Mouse (Mus musculus): ENCODE measurements around the gene Vwa3b. TPM values are rescaled to one million over a fixed set of nuclear protein-coding genes. Genes with fewer than 3 reads are reported as not detected.

Gene Vwa3b
- polyA plus RNA-seq, 1 experiment, result 0.56 TPM

- 43% methylated on average over 9 of the region's 9 CpGs for WGBS
- no peak overlapping the region for H3K27ac ChIP-seq (ENCODE audit: insufficient read depth, low read length)
- TF ChIP-seq POLR2A (IDR thresholded peaks at IDR 0.05; ENCODE audit: borderline replicate concordance, insufficient read depth, low read length) (no peak), CTCF (IDR thresholded peaks at IDR 0.05; ENCODE audit: borderline replicate concordance, insufficient read depth, low read depth, low read length) (no peak)
- no peaks in the 10 kb centered on the region for H3K27me3 ChIP-seq (ENCODE audit: control insufficient read depth, insufficient read depth, low read length)
- H3K4me1 ChIP-seq (ENCODE audit: control insufficient read depth, insufficient read depth, low read length), result no peaks in the 10 kb centered on the region
- no peak for DNase-seq
- H3K4me3 ChIP-seq (replicated peaks; ENCODE audit: insufficient read depth, low read depth, low read length), result no peak overlapping the region
Measured at GRCm38 (mm10) chr1:37077266-37077665, 50.9 kb downstream of the Vwa3b start.

DNA sequence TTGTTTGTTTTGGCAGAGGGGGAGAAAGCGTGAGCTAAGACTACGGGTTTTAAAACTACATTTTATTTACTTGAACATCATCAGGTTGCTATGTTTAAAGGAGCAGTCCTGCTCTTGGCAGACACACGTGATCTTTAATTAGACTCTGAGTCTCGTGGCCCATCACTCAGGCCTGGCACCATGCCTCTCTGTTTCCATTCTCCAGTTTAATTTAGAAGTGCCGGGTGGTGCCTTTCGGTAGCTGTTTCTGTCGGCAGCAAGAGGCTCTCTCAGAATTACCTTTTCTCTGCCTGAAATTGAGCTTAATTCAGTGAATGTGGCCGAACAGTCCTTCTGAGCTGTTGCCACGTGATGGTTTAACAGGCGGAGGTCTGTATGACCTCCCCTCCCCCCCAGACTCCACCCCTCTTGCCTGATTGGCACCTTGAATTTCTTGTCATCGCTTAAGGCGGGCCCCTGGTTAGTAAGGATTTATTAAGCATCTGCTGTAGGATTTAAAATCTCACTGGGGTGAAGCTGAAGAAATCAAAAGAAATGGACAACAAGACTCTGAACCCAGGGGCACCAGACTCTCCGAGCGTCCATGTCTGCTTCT, 51.7 kb downstream of the Vwa3b start:
- H3K27ac ChIP-seq (ENCODE audit: insufficient read depth, low read length), result no peak overlapping the region
- TF ChIP-seq CTCF (IDR thresholded peaks at IDR 0.05; ENCODE audit: borderline replicate concordance, insufficient read depth, low read depth, low read length) (no peak), POLR2A (IDR thresholded peaks at IDR 0.05; ENCODE audit: borderline replicate concordance, insufficient read depth, low read length) (no peak)
- DNase-seq, result peak in 1 of 2 experiments; percentile 7
- H3K4me1 ChIP-seq (ENCODE audit: control insufficient read depth, insufficient read depth, low read length), result no peaks in the 10 kb centered on the region
- H3K4me3 ChIP-seq (replicated peaks; ENCODE audit: insufficient read depth, low read depth, low read length), result no peak overlapping the region
- no peaks in the 10 kb centered on the region for H3K27me3 ChIP-seq (ENCODE audit: control insufficient read depth, insufficient read depth, low read length)
- WGBS, result 50% methylated on average over 14 of the region's 14 CpGs

GRCm38 (mm10) chr1:37080442-37080841, 54.0 kb downstream of the Vwa3b start:
- WGBS, result 93% methylated on average over 4 of the region's 4 CpGs
- no peak for DNase-seq

GRCm38 (mm10) chr1:37081376-37082214, 55.2 kb downstream of the Vwa3b start:
- Histone ChIP-seq H3K27ac (ENCODE audit: insufficient read depth, low read length) (no peak overlapping the region), H3K4me3 (replicated peaks; ENCODE audit: insufficient read depth, low read depth, low read length) (no peak overlapping the region), H3K27me3 (ENCODE audit: control insufficient read depth, insufficient read depth, low read length) (no peaks in the 10 kb centered on the region), H3K4me1 (ENCODE audit: control insufficient read depth, insufficient read depth, low read length) (no peaks in the 10 kb centered on the region)
- no peak for DNase-seq
- TF ChIP-seq CTCF (IDR thresholded peaks at IDR 0.05; ENCODE audit: borderline replicate concordance, insufficient read depth, low read depth, low read length) (no peak), POLR2A (IDR thresholded peaks at IDR 0.05; ENCODE audit: borderline replicate concordance, insufficient read depth, low read length) (no peak)
- 21% methylated on average over 12 of the region's 12 CpGs for WGBS

More at GRCm38 (mm10) chr1:37080442-37080841, 54.0 kb downstream of the Vwa3b start:
- Histone ChIP-seq H3K4me1 (ENCODE audit: control insufficient read depth, insufficient read depth, low read length) (no peaks in the 10 kb centered on the region), H3K27ac (ENCODE audit: insufficient read depth, low read length) (no peak overlapping the region), H3K27me3 (ENCODE audit: control insufficient read depth, insufficient read depth, low read length) (no peaks in the 10 kb centered on the region), H3K4me3 (replicated peaks; ENCODE audit: insufficient read depth, low read depth, low read length) (no peak overlapping the region)
- TF ChIP-seq POLR2A (IDR thresholded peaks at IDR 0.05; ENCODE audit: borderline replicate concordance, insufficient read depth, low read length) (no peak), CTCF (IDR thresholded peaks at IDR 0.05; ENCODE audit: borderline replicate concordance, insufficient read depth, low read depth, low read length) (no peak)

DNA sequence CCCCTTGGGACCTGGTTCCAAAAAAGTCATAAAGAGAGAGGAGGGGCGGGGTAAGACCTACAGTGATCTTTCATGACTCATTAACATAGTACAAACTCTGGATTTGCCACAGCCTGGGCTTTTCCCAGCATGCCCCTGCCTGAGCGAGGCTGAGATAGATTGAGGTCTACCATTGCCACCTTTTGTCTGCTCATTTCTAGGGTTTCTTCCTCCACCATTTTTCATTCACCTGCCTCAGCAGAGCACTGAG, 55.7 kb downstream of the Vwa3b start:
- no peak for DNase-seq
- H3K4me3 ChIP-seq (replicated peaks; ENCODE audit: insufficient read depth, low read depth, low read length), result no peak overlapping the region
- H3K27me3 ChIP-seq (ENCODE audit: control insufficient read depth, insufficient read depth, low read length), result no peaks in the 10 kb centered on the region
- H3K27ac ChIP-seq (ENCODE audit: insufficient read depth, low read length), result no peak overlapping the region
- TF ChIP-seq POLR2A (IDR thresholded peaks at IDR 0.05; ENCODE audit: borderline replicate concordance, insufficient read depth, low read length) (no peak), CTCF (IDR thresholded peaks at IDR 0.05; ENCODE audit: borderline replicate concordance, insufficient read depth, low read depth, low read length) (no peak)
- no peaks in the 10 kb centered on the region for H3K4me1 ChIP-seq (ENCODE audit: control insufficient read depth, insufficient read depth, low read length)
- WGBS, result 69% methylated on average over 2 of the region's 2 CpGs

- no peak overlapping the region for H3K27ac ChIP-seq (ENCODE audit: insufficient read depth, low read length)
- 76% methylated on average over 2 of the region's 2 CpGs for WGBS
- TF ChIP-seq CTCF (IDR thresholded peaks at IDR 0.05; ENCODE audit: borderline replicate concordance, insufficient read depth, low read depth, low read length) (no peak), POLR2A (IDR thresholded peaks at IDR 0.05; ENCODE audit: borderline replicate concordance, insufficient read depth, low read length) (no peak)
- DNase-seq, result no peak
- no peak overlapping the region for H3K4me3 ChIP-seq (replicated peaks; ENCODE audit: insufficient read depth, low read depth, low read length)
- H3K4me1 ChIP-seq (ENCODE audit: control insufficient read depth, insufficient read depth, low read length), result no peaks in the 10 kb centered on the region
- no peaks in the 10 kb centered on the region for H3K27me3 ChIP-seq (ENCODE audit: control insufficient read depth, insufficient read depth, low read length)
Measured at GRCm38 (mm10) chr1:37084075-37084474, 57.7 kb downstream of the Vwa3b start.

- 68% methylated on average over 7 of the region's 7 CpGs for WGBS
- TF ChIP-seq POLR2A (IDR thresholded peaks at IDR 0.05; ENCODE audit: borderline replicate concordance, insufficient read depth, low read length) (no peak), CTCF (IDR thresholded peaks at IDR 0.05; ENCODE audit: borderline replicate concordance, insufficient read depth, low read depth, low read length) (no peak)
- no peaks in the 10 kb centered on the region for H3K4me1 ChIP-seq (ENCODE audit: control insufficient read depth, insufficient read depth, low read length)
- H3K27ac ChIP-seq (ENCODE audit: insufficient read depth, low read length), result no peak overlapping the region
- DNase-seq, result no peak
- H3K27me3 ChIP-seq (ENCODE audit: control insufficient read depth, insufficient read depth, low read length), result no peaks in the 10 kb centered on the region
- no peak overlapping the region for H3K4me3 ChIP-seq (replicated peaks; ENCODE audit: insufficient read depth, low read depth, low read length)
Measured at GRCm38 (mm10) chr1:37085171-37085570, 58.8 kb downstream of the Vwa3b start.

GRCm38 (mm10) chr1:37089191-37089590, 62.8 kb downstream of the Vwa3b start:
- no peak for DNase-seq
- Histone ChIP-seq H3K4me1 (ENCODE audit: control insufficient read depth, insufficient read depth, low read length) (no peaks in the 10 kb centered on the region), H3K27me3 (ENCODE audit: control insufficient read depth, insufficient read depth, low read length) (no peaks in the 10 kb centered on the region), H3K27ac (ENCODE audit: insufficient read depth, low read length) (no peak overlapping the region), H3K4me3 (replicated peaks; ENCODE audit: insufficient read depth, low read depth, low read length) (no peak overlapping the region)
- no peak for TF ChIP-seq CTCF (IDR thresholded peaks at IDR 0.05; ENCODE audit: borderline replicate concordance, insufficient read depth, low read depth, low read length)
- no peak for TF ChIP-seq POLR2A (IDR thresholded peaks at IDR 0.05; ENCODE audit: borderline replicate concordance, insufficient read depth, low read length)
- WGBS, result 58% methylated on average over 5 of the region's 5 CpGs
